Mouse (Mus musculus): Measurements from ENCODE around the gene Ddx43. TPM values are rescaled to one million over a fixed set of nuclear protein-coding genes. Genes with fewer than 3 reads are reported as not detected.
A peak's percentile ranks its signal among the peaks of the same experiment; 100 is the strongest.
"Not testable (repeated sequence)": the region's sequence is repeated elsewhere in the genome, so short reads cannot be mapped to it uniquely, and the experiment has no call there.

Gene Ddx43
- 0.28 and 0.50 TPM in 2 replicates for polyA plus RNA-seq (2015; fragmentation: Nextera tagmentation; extraction: Ambion mirVana)

DNA sequence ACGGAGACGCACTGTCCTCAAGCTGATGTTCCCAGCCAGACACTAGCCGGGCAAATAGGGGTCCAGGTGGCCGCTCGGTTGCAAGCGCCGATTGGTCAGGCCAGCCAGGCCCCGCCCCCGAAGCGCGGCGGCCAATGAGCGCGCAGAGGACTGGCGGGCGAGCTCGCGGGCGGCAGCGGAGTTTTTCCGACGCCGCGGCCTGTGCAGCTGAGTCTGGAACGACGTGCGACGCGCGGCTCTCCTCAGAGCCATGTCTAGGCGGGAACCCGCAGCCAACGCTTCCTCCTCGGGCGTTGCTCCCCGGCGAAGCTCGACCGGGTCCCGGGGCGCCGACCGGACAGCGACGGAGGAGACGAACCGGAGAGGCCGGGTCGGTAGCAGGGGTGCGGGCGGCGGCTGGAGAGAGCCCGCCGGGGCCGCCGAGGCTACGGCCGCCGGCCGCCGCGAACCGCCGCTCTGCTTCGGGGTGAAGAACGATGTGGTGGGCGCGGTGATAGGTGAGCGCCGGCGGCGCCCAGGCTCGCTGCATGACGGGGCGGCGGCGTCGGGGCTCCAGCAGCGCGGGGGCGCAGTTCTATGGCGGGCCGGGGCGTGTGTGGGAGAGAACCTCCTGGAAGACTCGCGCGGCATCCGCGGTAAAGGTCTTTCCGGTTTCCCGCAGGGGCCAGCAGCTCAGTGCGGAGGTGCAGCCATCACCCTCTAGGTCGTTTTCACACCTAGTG lies at the start of gene Ddx43:
TSS of gene Ddx43 (plus strand) at position 148 of the 722 bp plus-strand sequence.
- Histone ChIP-seq H3K9ac (replicated peaks; ENCODE audit: low read length) (peak within 1 kb of the TSS; percentile 57), H3K4me2 (replicated peaks; ENCODE audit: low read depth, low read length) (peak within 1 kb of the TSS; percentile 72), H3K36me3 (ENCODE audit: insufficient read depth, low read length) (no peaks in the 10 kb centered on the region), H3K4me3 (ENCODE audit: low read length) (peak within 1 kb of the TSS; percentile 47), H3K9me3 (ENCODE audit: low read length) (no peaks in the 10 kb centered on the region), H3K27me3 (ENCODE audit: insufficient read depth, low read length) (peaks cover 52% of the 10 kb centered on the region), H3K27ac (ENCODE audit: low read length) (no peak within 1 kb of the TSS), H3K4me1 (ENCODE audit: insufficient read depth, low read length) (0 out of 2 replicates have a peak, but pooled peaks cover 8% of the 10 kb centered on the region)
- 2% methylated on average over 75 of the region's 93 CpGs for WGBS
- ATAC-seq (ENCODE audit: low FRiP score, low TSS enrichment), result peak; percentile 92

DNA sequence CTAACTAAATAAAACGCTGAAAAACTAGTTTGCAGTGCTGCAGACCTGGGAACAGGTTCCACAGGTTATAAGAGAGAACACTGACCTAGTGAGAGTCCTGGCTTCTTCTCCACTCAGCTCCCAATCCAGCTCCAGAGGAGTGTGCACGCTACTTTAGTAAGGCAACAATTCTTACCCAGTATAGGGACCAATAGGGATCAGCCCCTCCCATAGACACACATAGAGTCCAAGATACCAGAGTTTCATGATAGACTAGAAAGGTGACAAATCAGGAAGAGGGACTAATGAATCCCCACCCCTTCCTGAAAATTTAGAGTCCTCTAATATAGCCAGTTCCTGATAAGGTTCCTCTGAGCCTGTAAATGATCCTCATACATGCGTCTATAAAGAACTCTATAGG lies 48.6 kb upstream of the Ddx43 start:
- Histone ChIP-seq H3K9me3 (ENCODE audit: low read length) (no peaks in the 10 kb centered on the region), H3K27ac (ENCODE audit: low read length) (no peak overlapping the region), H3K9ac (replicated peaks; ENCODE audit: low read length) (no peak overlapping the region), H3K36me3 (ENCODE audit: insufficient read depth, low read length) (no peaks in the 10 kb centered on the region), H3K4me2 (replicated peaks; ENCODE audit: low read depth, low read length) (no peak overlapping the region), H3K4me3 (ENCODE audit: low read length) (no peak overlapping the region), H3K27me3 (ENCODE audit: insufficient read depth, low read length) (no peaks in the 10 kb centered on the region), H3K4me1 (ENCODE audit: insufficient read depth, low read length) (no peaks in the 10 kb centered on the region)
- no peak for ATAC-seq (ENCODE audit: low FRiP score, low TSS enrichment)
- 66% methylated on average over 3 of the region's 3 CpGs for WGBS

- not testable (repeated sequence) for H3K4me2 ChIP-seq (replicated peaks; ENCODE audit: low read depth, low read length); H3K9me3 ChIP-seq (ENCODE audit: low read length); H3K4me3 ChIP-seq (ENCODE audit: low read length); H3K9ac ChIP-seq (replicated peaks; ENCODE audit: low read length); H3K27me3 ChIP-seq (ENCODE audit: insufficient read depth, low read length); H3K36me3 ChIP-seq (ENCODE audit: insufficient read depth, low read length); H3K4me1 ChIP-seq (ENCODE audit: insufficient read depth, low read length)
- WGBS, result 49% methylated on average over 6 of the region's 6 CpGs
- peak overlapping the region; percentile 27; the same call in 1 of the 2 replicates for H3K27ac ChIP-seq (ENCODE audit: low read length)
- ATAC-seq (ENCODE audit: low FRiP score, low TSS enrichment), result peak; percentile 55
Observed at GRCm38 (mm10) chr9:78348206-78349004, 47.2 kb upstream of the Ddx43 start.

- not testable (repeated sequence) for ATAC-seq (ENCODE audit: low FRiP score, low TSS enrichment); H3K4me1 ChIP-seq (ENCODE audit: insufficient read depth, low read length); H3K4me2 ChIP-seq (replicated peaks; ENCODE audit: low read depth, low read length); H3K9me3 ChIP-seq (ENCODE audit: low read length); H3K36me3 ChIP-seq (ENCODE audit: insufficient read depth, low read length); H3K9ac ChIP-seq (replicated peaks; ENCODE audit: low read length); H3K27ac ChIP-seq (ENCODE audit: low read length); H3K27me3 ChIP-seq (ENCODE audit: insufficient read depth, low read length); H3K4me3 ChIP-seq (ENCODE audit: low read length)
- 86% methylated on average over 3 of the region's 3 CpGs for WGBS
Observed at GRCm38 (mm10) chr9:78349141-78349540, 46.4 kb upstream of the Ddx43 start.

GRCm38 (mm10) chr9:78350007-78350406 lies 45.6 kb upstream of the Ddx43 start:
- ATAC-seq (ENCODE audit: low FRiP score, low TSS enrichment); H3K9ac ChIP-seq (replicated peaks; ENCODE audit: low read length); H3K4me3 ChIP-seq (ENCODE audit: low read length); H3K36me3 ChIP-seq (ENCODE audit: insufficient read depth, low read length); H3K27ac ChIP-seq (ENCODE audit: low read length); H3K27me3 ChIP-seq (ENCODE audit: insufficient read depth, low read length); H3K9me3 ChIP-seq (ENCODE audit: low read length); H3K4me2 ChIP-seq (replicated peaks; ENCODE audit: low read depth, low read length); H3K4me1 ChIP-seq (ENCODE audit: insufficient read depth, low read length): not testable (repeated sequence)

GRCm38 (mm10) chr9:78351504-78352220 lies 43.9 kb upstream of the Ddx43 start:
- Histone ChIP-seq H3K9ac (replicated peaks; ENCODE audit: low read length) (no peak overlapping the region), H3K4me3 (ENCODE audit: low read length) (no peak overlapping the region), H3K4me1 (ENCODE audit: insufficient read depth, low read length) (no peaks in the 10 kb centered on the region), H3K36me3 (ENCODE audit: insufficient read depth, low read length) (no peaks in the 10 kb centered on the region), H3K27ac (ENCODE audit: low read length) (no peak overlapping the region), H3K4me2 (replicated peaks; ENCODE audit: low read depth, low read length) (no peak overlapping the region), H3K27me3 (ENCODE audit: insufficient read depth, low read length) (no peaks in the 10 kb centered on the region), H3K9me3 (ENCODE audit: low read length) (no peaks in the 10 kb centered on the region)
- WGBS, result 83% methylated on average over 6 of the region's 6 CpGs
- ATAC-seq (ENCODE audit: low FRiP score, low TSS enrichment), result no peak

DNA sequence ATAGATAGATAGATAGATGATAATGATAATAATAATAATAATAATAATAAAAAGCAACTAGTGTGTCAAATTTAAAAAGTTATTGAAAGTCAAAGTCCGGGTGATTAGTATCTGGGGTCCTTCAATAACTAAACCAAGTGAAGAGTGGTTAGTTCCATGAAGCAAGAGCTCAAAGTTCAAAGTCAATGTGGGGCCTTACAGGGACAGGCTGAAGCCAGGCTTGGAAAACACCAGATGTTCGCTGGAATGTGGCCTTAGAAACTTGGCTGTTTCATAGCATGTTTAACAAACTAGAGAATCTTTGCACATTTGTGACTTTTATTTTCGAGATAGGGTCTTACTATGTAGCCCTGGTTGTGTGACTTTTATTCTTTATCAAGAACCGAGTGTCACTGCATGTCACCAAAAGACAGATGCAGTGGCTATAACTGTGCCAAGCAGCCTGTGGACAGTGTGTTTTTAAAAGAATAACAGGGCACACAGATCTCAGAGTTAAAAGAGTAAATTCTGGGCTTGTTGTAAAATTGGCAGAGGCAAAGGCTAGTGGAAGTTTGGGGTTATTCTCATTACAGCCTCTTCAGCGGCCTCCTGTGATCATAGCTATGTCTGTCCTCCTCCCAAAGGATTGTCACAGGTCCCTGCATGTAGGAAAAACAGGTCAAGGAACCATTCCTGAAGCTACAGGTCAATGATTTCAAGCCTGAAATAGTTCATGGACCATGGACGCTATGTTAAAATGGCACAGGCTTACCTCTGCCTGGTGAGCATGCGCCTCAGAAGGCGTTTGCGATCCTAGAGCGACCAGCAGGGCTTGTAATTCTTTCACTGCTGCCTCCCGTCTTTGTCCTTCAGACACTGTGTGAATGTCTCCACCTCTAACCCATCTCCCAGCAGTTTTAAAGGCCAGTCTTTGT lies 40.7 kb upstream of the Ddx43 start:
- Histone ChIP-seq H3K27ac (ENCODE audit: low read length) (0 out of 2 replicates have a peak overlapping the region, but pooled peaks have one; percentile 50), H3K9me3 (ENCODE audit: low read length) (no peaks in the 10 kb centered on the region), H3K36me3 (ENCODE audit: insufficient read depth, low read length) (no peaks in the 10 kb centered on the region), H3K9ac (replicated peaks; ENCODE audit: low read length) (no peak overlapping the region), H3K4me3 (ENCODE audit: low read length) (no peak overlapping the region), H3K4me2 (replicated peaks; ENCODE audit: low read depth, low read length) (no peak overlapping the region), H3K27me3 (ENCODE audit: insufficient read depth, low read length) (no peaks in the 10 kb centered on the region), H3K4me1 (ENCODE audit: insufficient read depth, low read length) (no peaks in the 10 kb centered on the region)
- WGBS, result 73% methylated on average over 11 of the region's 11 CpGs
- peak; percentile 51; the same call in 1 of the 2 replicates for ATAC-seq (ENCODE audit: low FRiP score, low TSS enrichment)

DNA sequence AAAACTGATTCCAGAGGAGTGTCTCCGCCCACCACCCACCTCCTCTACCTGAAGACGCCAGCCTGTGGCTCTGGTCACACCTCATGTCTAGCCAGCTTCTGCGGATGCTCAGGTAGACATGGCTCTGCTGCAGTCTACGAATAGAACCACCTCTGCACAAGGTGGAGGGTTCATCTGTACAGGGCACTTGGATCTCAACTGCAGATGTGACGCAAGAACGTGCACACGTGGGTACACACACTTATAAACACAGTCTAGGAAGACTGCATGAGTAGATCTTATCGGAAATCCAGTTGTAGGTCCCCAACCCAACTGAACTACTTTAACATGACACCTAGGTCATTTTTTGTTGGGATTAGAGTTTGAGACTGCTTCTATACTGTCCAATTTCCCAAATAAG lies 40.0 kb upstream of the Ddx43 start, which contains the start of gene Gsta2:
TSS of gene Gsta2 (minus strand) at position 178 of the 400 bp plus-strand sequence.
- no peak for ATAC-seq (ENCODE audit: low FRiP score, low TSS enrichment)
- no peaks in the 10 kb centered on the region for H3K4me1 ChIP-seq (ENCODE audit: insufficient read depth, low read length)
- 89% methylated on average over 8 of the region's 8 CpGs for WGBS
- H3K27ac ChIP-seq (ENCODE audit: low read length), result 0 out of 2 replicates have a peak within 1 kb of the TSS, but pooled peaks have one; percentile 50
- no peaks in the 10 kb centered on the region for H3K9me3 ChIP-seq (ENCODE audit: low read length)
- no peak within 1 kb of the TSS for H3K9ac ChIP-seq (replicated peaks; ENCODE audit: low read length)
- H3K27me3 ChIP-seq (ENCODE audit: insufficient read depth, low read length), result no peaks in the 10 kb centered on the region
- no peak within 1 kb of the TSS for H3K4me3 ChIP-seq (ENCODE audit: low read length)
- H3K4me2 ChIP-seq (replicated peaks; ENCODE audit: low read depth, low read length), result no peak within 1 kb of the TSS
- no peaks in the 10 kb centered on the region for H3K36me3 ChIP-seq (ENCODE audit: insufficient read depth, low read length)

GRCm38 (mm10) chr9:78358053-78358452 lies 37.5 kb upstream of the Ddx43 start:
- 14% methylated on average over 9 of the region's 9 CpGs for WGBS
- no peaks in the 10 kb centered on the region for H3K9me3 ChIP-seq (ENCODE audit: low read length)
- peak; percentile 59 for ATAC-seq (ENCODE audit: low FRiP score, low TSS enrichment)

More at GRCm38 (mm10) chr9:78358053-78358452, 37.5 kb upstream of the Ddx43 start:
- no peak overlapping the region for H3K9ac ChIP-seq (replicated peaks; ENCODE audit: low read length)
- no peak overlapping the region for H3K4me3 ChIP-seq (ENCODE audit: low read length)
- H3K36me3 ChIP-seq (ENCODE audit: insufficient read depth, low read length), result no peaks in the 10 kb centered on the region
- no peak overlapping the region for H3K4me2 ChIP-seq (replicated peaks; ENCODE audit: low read depth, low read length)
- no peaks in the 10 kb centered on the region for H3K27me3 ChIP-seq (ENCODE audit: insufficient read depth, low read length)
- H3K27ac ChIP-seq (ENCODE audit: low read length), result no peak overlapping the region
- no peaks in the 10 kb centered on the region for H3K4me1 ChIP-seq (ENCODE audit: insufficient read depth, low read length)
